Mouse (Mus musculus) adrenal gland, postnatal 25 days (tissue): ENCODE results near the gene Hemk1. TPM values are rescaled to one million over a fixed set of nuclear protein-coding genes. Genes with fewer than 3 reads are reported as not detected.

Source experiments
- DNase-seq: peaks from one replicate; pipeline ENCODE4 v3.0.0; 2021; ENCODE audit warnings: mixed read lengths
- total RNA-seq: library from RNA; stranded (reverse); gene quantifications from 2 replicates; pipeline ENCODE4 v1.2.3, GENCODE M21; 2021

Hemk1 gene
- total RNA-seq, 1 experiment from 2014 or later = 21.9 TPM

- DNase-seq = no peak
Observed at GRCm38 (mm10) chr9:107295616-107296015, 42.5 kb downstream of the Hemk1 start.

GRCm38 (mm10) chr9:107294249-107294648 is 43.9 kb downstream of the Hemk1 start:
- DNase-seq = peak; percentile 84

GRCm38 (mm10) chr9:107290897-107291296 is 47.3 kb downstream of the Hemk1 start:
- peak; percentile 80 for DNase-seq

GRCm38 (mm10) chr9:107289211-107290076 is 48.7 kb downstream of the Hemk1 start, which contains the start of gene Mapkapk3:
Gene Mapkapk3 (minus strand): TSS chr9:107289877.
- peak; percentile 86 for DNase-seq

GRCm38 (mm10) chr9:107288711-107289110 is 49.4 kb downstream of the Hemk1 start:
- no peak for DNase-seq

- DNase-seq = no peak
Observed at GRCm38 (mm10) chr9:107288105-107288650, 50.0 kb downstream of the Hemk1 start.

GRCm38 (mm10) chr9:107287294-107287693 is 50.9 kb downstream of the Hemk1 start:
- no peak for DNase-seq

- no peak for DNase-seq
Observed at GRCm38 (mm10) chr9:107285009-107285408, 53.1 kb downstream of the Hemk1 start.

GRCm38 (mm10) chr9:107282951-107283350 is 55.2 kb downstream of the Hemk1 start:
- DNase-seq = no peak

- no peak for DNase-seq
Observed at GRCm38 (mm10) chr9:107281241-107281987, 56.7 kb downstream of the Hemk1 start.

GRCm38 (mm10) chr9:107280322-107281027 is 57.7 kb downstream of the Hemk1 start:
- peak; percentile 46 for DNase-seq

GRCm38 (mm10) chr9:107279378-107280321 is 58.5 kb downstream of the Hemk1 start:
- DNase-seq = no peak

GRCm38 (mm10) chr9:107278527-107279377 is 59.4 kb downstream of the Hemk1 start:
- peak; percentile 63 for DNase-seq

- no peak for DNase-seq
Observed at GRCm38 (mm10) chr9:107278126-107278525, 60.0 kb downstream of the Hemk1 start.

- DNase-seq = peak; percentile 65
Observed at GRCm38 (mm10) chr9:107277603-107278002, 60.5 kb downstream of the Hemk1 start.

Other genes with a start within 250 kb of the Hemk1 start
- 4.9 and 5.4 TPM in 2 replicates for gene Dock3, start 106.4 kb downstream of the Hemk1 start, total RNA-seq
- 56.8 and 57.8 TPM in 2 replicates for gene Mapkapk3, start 48.5 kb downstream of the Hemk1 start, total RNA-seq
- 8.1 and 14.9 TPM in 2 replicates for gene Cish, start 42.3 kb downstream of the Hemk1 start, total RNA-seq
- 1.4 and 1.5 TPM in 2 replicates for gene 6430571L13Rik, start 2.3 kb upstream of the Hemk1 start, total RNA-seq
- 5.6 and 6.9 TPM in 2 replicates for gene Cacna2d2, start 61.3 kb upstream of the Hemk1 start, total RNA-seq
- gene Tmem115, start 195.6 kb upstream of the Hemk1 start, total RNA-seq = 44.5 and 47.6 TPM in 2 replicates
- gene Cyb561d2, start 203.8 kb upstream of the Hemk1 start, total RNA-seq = 20.0 and 27.3 TPM in 2 replicates
- gene Nprl2, start 203.9 kb upstream of the Hemk1 start, total RNA-seq = 24.9 and 27.3 TPM in 2 replicates
- gene Zmynd10, start 208.9 kb upstream of the Hemk1 start, total RNA-seq = 0.39 and 0.67 TPM in 2 replicates
- gene Rassf1, start 213.2 kb upstream of the Hemk1 start, total RNA-seq = 24.7 and 26.6 TPM in 2 replicates
- 48.2 and 48.4 TPM in 2 replicates for gene Tusc2, start 224.9 kb upstream of the Hemk1 start, total RNA-seq
- 31.1 and 36.1 TPM in 2 replicates for gene Hyal2, start 229.6 kb upstream of the Hemk1 start, total RNA-seq
- gene Hyal1, start 238.6 kb upstream of the Hemk1 start, total RNA-seq = 10.9 and 11.6 TPM in 2 replicates
- gene Naa80, start 240.5 kb upstream of the Hemk1 start, total RNA-seq = 21.2 and 21.4 TPM in 2 replicates
- gene Hyal3, start 242.5 kb upstream of the Hemk1 start, total RNA-seq = 2.0 and 2.8 TPM in 2 replicates
- 47.0 and 54.5 TPM in 2 replicates for gene Ifrd2, start 249.3 kb upstream of the Hemk1 start, total RNA-seq